Mouse (Mus musculus) erythroblast, embryonic 14.5 days (primary cell): Measurements from ENCODE around the gene H2afy2.

ENCODE experiments used
- GATA1 ChIP-seq: IDR thresholded peaks from 2 replicates; pipeline ENCODE4 v1.6.1; 2012; ENCODE audit warnings: low read length, inconsistent platforms, mixed read lengths
- TAL1 ChIP-seq: IDR thresholded peaks from 3 replicates; pipeline ENCODE4 v1.6.1; 2012; ENCODE audit warnings: low read length, inconsistent platforms, mixed read lengths

DNA sequence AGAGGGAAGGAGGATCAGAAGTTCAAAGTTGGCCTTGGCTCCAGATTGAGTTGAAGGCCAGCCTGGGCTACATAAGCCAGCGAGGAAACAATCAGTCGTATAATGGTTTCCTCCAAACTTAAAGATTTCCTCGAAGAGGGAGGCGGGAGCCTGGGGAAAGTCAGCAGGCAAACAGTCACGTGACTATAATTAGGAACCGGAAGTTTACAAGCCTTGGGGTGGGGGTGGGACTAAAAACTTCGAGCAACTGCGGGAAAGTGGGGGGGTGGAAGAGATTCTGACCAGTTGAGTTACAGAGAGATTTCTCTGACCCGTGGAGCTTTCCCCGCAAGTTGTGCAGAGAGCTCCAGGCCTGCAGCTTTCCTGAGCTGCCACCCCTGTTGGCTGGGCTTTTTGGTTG lies 11.0 kb upstream of the H2afy2 start:
- TF ChIP-seq GATA1 (no peak), TAL1 (no peak)
